Mouse (Mus musculus) urinary bladder, postnatal 0 days (tissue): ENCODE measurements around the gene Lsamp. TPM values are rescaled to one million over a fixed set of nuclear protein-coding genes. Genes with fewer than 3 reads are reported as not detected.

Experiments used
- microRNA-seq: library from miRNA; unstranded; fragments of <30 nt; microRNA quantifications from one replicate; pipeline ENCODE4, GENCODE M21; 2016
- polyA plus RNA-seq: library from polyadenylated mRNA; unstranded; fragments of >200 nt; fragmentation: Nextera tagmentation; extraction: Ambion mirVana; gene quantifications from 2 replicates; pipeline ENCODE4 v1.2.1, GENCODE M21; 2015

Lsamp gene
- 4.9 and 5.6 TPM in 2 replicates for polyA plus RNA-seq

DNA sequence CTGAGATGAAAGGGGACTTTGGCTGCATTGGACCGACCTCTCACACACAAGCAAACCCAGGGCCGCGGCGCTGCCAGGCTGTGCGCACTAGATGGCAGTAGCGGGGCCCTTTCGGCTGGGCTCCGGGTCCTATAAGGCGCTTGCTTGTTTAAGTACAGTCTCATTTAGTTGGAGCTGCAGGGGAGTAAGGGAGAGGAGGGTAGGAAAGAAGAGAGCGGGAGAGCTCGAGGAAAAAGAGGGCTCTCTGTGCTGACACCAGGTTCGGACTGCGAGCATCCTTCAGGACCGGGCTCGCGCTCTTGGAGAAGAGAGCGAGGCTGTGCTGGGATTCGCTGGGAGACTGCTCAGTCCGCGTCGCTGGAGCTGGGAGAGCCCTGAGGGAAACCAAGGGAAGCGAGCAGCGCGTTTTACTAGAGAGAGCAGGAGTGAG lies at the start of gene Lsamp:
Gene Lsamp (plus strand): TSS at position 157 of the 430 bp plus-strand sequence.

Small RNA genes lying within 50 kb of the gene (microRNA-seq; reads per million reads assigned to microRNA genes)
- gene Gm27887 (not detected), gene Gm47276 (not detected)
